Mouse (Mus musculus) cerebellum, adult 9-10 months (tissue): ENCODE measurements around the gene Med19.
"Not testable (repeated sequence)": the region's sequence is repeated elsewhere in the genome, so short reads cannot be mapped to it uniquely, and the experiment has no call there.

ENCODE experiments used
- DNase-seq: peaks from one replicate; pipeline ENCODE4 v3.0.0; 2022

Med19 gene

GRCm38 (mm10) chr2:84669828-84670568, 8.2 kb upstream of the Med19 start:
- DNase-seq, result no peak

- DNase-seq, result peak; percentile 83
Measured at GRCm38 (mm10) chr2:84670569-84670933, 7.7 kb upstream of the Med19 start, which contains the start of gene Selenoh. Selenoh (minus strand) TSS chr2:84670770.

- not testable (repeated sequence) for DNase-seq
Measured at GRCm38 (mm10) chr2:84671535-84671934, 6.7 kb upstream of the Med19 start.

GRCm38 (mm10) chr2:84677270-84677967, 783 bp upstream of the Med19 start:
- DNase-seq, result no peak

- DNase-seq, result peak; percentile 50
Measured at GRCm38 (mm10) chr2:84679016-84679415, 814 bp downstream of the Med19 start, which contains the start of gene Tmx2. Tmx2 (minus strand) TSS chr2:84679140.

- DNase-seq, result no peak
Measured at GRCm38 (mm10) chr2:84682605-84683183, 4.5 kb downstream of the Med19 start.

GRCm38 (mm10) chr2:84688080-84688844, 10.1 kb downstream of the Med19 start:
- DNase-seq, result no peak

GRCm38 (mm10) chr2:84690050-84690449, 11.8 kb downstream of the Med19 start:
- peak; percentile 41 for DNase-seq

GRCm38 (mm10) chr2:84695007-84695695, 16.9 kb downstream of the Med19 start:
- DNase-seq, result no peak

GRCm38 (mm10) chr2:84703497-84703896, 25.3 kb downstream of the Med19 start:
- DNase-seq, result no peak

- DNase-seq, result no peak
Measured at GRCm38 (mm10) chr2:84704329-84704728, 26.1 kb downstream of the Med19 start.

- DNase-seq, result no peak
Measured at GRCm38 (mm10) chr2:84705295-84705694, 27.1 kb downstream of the Med19 start.

GRCm38 (mm10) chr2:84707523-84707922, 29.3 kb downstream of the Med19 start:
- no peak for DNase-seq

- DNase-seq, result no peak
Measured at GRCm38 (mm10) chr2:84711898-84712297, 33.7 kb downstream of the Med19 start.

- DNase-seq, result peak; percentile 71
Measured at GRCm38 (mm10) chr2:84714422-84714810, 36.2 kb downstream of the Med19 start.

- peak; percentile 99 for DNase-seq
Measured at GRCm38 (mm10) chr2:84714811-84715561, 36.8 kb downstream of the Med19 start, which contains the start of gene Zdhhc5. Zdhhc5 (minus strand) TSS chr2:84715180.

- DNase-seq, result no peak
Measured at GRCm38 (mm10) chr2:84715562-84716361, 37.6 kb downstream of the Med19 start.

GRCm38 (mm10) chr2:84716423-84717355, 38.5 kb downstream of the Med19 start:
- DNase-seq, result peak; percentile 61

- peak; percentile 42 for DNase-seq
Measured at GRCm38 (mm10) chr2:84717357-84717756, 39.2 kb downstream of the Med19 start.

GRCm38 (mm10) chr2:84720718-84721117, 42.5 kb downstream of the Med19 start:
- no peak for DNase-seq
